Mouse (Mus musculus): ENCODE measurements at regions not wholly inside any gene's neighbourhood (a gene's known extent, or its start where the extent isn't known, plus 50 kb on each side); places are given as distances from the start of the nearest gene placed in this dataset.

DNA sequence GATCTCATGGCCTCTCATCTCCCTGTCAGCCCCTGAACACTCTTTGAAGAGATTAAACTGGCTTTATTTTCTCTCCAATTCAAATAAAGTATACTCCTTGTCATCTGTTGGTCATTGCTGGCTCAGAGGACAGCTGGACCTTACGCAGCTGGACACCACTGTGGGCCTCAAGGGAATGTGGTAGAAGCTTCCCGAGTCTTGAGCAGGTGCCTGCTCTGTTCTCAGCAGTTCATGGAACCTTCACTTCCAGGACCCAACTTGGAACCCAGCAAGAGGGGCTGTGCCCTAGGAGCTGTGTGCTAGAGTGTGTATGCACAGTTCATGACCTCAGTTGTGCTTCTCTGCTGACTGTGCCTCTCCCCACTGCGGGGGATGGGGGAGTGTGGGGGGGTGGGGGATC, 185.2 kb upstream of the Sall1 start:
- no peak for DNase-seq
- no peak overlapping the region for H3K27ac ChIP-seq
- 74% methylated on average over 3 of the region's 3 CpGs for WGBS

GRCm38 (mm10) chr8:89220870-89221269, 176.9 kb upstream of the Sall1 start:
- 10% methylated on average over 7 of the region's 7 CpGs for WGBS
- no peaks in the 10 kb centered on the region for H3K36me3 ChIP-seq (ENCODE audit: control insufficient read depth, insufficient read depth, low read length)

More for the DNA sequence above, 185.2 kb upstream of the Sall1 start:
- TF ChIP-seq POLR2A (IDR thresholded peaks at IDR 0.05; ENCODE audit: insufficient read depth, low read depth, low read length), result no peak
- TF ChIP-seq CTCF (IDR thresholded peaks at IDR 0.05), result no peak
- TF ChIP-seq EP300 (IDR thresholded peaks at IDR 0.05; ENCODE audit: insufficient read depth, low read depth, low read length), result no peak
- Histone ChIP-seq H3K36me3 (ENCODE audit: control insufficient read depth, insufficient read depth, low read length) (no peaks in the 10 kb centered on the region), H3K9ac (ENCODE audit: low read depth, low read length) (no peak overlapping the region), H3K4me1 (ENCODE audit: control insufficient read depth, insufficient read depth, low read length) (no peaks in the 10 kb centered on the region), H3K4me3 (no peak overlapping the region), H3K27me3 (ENCODE audit: control insufficient read depth, insufficient read depth, low read length) (no peaks in the 10 kb centered on the region), H3K79me2 (replicated peaks; ENCODE audit: control insufficient read depth, insufficient read depth, low read length) (no peaks in the 10 kb centered on the region)
- intact Hi-C loops (cut with DNase I), result no loop called here

GRCm38 (mm10) chr8:89220381-89220780, 176.4 kb upstream of the Sall1 start:
- intact Hi-C loops (cut with DNase I), result no loop called here
- no peaks in the 10 kb centered on the region for H3K79me2 ChIP-seq (replicated peaks; ENCODE audit: control insufficient read depth, insufficient read depth, low read length)
- H3K4me3 ChIP-seq, result no peak overlapping the region
- H3K9ac ChIP-seq (ENCODE audit: low read depth, low read length), result no peak overlapping the region
- DNase-seq, result no peak
- H3K36me3 ChIP-seq (ENCODE audit: control insufficient read depth, insufficient read depth, low read length), result no peaks in the 10 kb centered on the region
- H3K27me3 ChIP-seq (ENCODE audit: control insufficient read depth, insufficient read depth, low read length), result no peaks in the 10 kb centered on the region
- WGBS, result 87% methylated on average over 2 of the region's 2 CpGs
- no peaks in the 10 kb centered on the region for H3K4me1 ChIP-seq (ENCODE audit: control insufficient read depth, insufficient read depth, low read length)
- H3K27ac ChIP-seq, result no peak overlapping the region
- TF ChIP-seq EP300 (IDR thresholded peaks at IDR 0.05; ENCODE audit: insufficient read depth, low read depth, low read length) (no peak), CTCF (IDR thresholded peaks at IDR 0.05) (no peak), POLR2A (IDR thresholded peaks at IDR 0.05; ENCODE audit: insufficient read depth, low read depth, low read length) (no peak)

More at GRCm38 (mm10) chr8:89220870-89221269, 176.9 kb upstream of the Sall1 start:
- no peak for DNase-seq
- Histone ChIP-seq H3K27ac (no peak overlapping the region), H3K4me3 (no peak overlapping the region), H3K27me3 (ENCODE audit: control insufficient read depth, insufficient read depth, low read length) (no peaks in the 10 kb centered on the region), H3K9ac (ENCODE audit: low read depth, low read length) (no peak overlapping the region), H3K4me1 (ENCODE audit: control insufficient read depth, insufficient read depth, low read length) (no peaks in the 10 kb centered on the region), H3K79me2 (replicated peaks; ENCODE audit: control insufficient read depth, insufficient read depth, low read length) (no peaks in the 10 kb centered on the region)
- no peak for TF ChIP-seq POLR2A (IDR thresholded peaks at IDR 0.05; ENCODE audit: insufficient read depth, low read depth, low read length)
- no peak for TF ChIP-seq CTCF (IDR thresholded peaks at IDR 0.05)
- no peak for TF ChIP-seq EP300 (IDR thresholded peaks at IDR 0.05; ENCODE audit: insufficient read depth, low read depth, low read length)
- intact Hi-C loops (cut with DNase I), result no loop called here

DNA sequence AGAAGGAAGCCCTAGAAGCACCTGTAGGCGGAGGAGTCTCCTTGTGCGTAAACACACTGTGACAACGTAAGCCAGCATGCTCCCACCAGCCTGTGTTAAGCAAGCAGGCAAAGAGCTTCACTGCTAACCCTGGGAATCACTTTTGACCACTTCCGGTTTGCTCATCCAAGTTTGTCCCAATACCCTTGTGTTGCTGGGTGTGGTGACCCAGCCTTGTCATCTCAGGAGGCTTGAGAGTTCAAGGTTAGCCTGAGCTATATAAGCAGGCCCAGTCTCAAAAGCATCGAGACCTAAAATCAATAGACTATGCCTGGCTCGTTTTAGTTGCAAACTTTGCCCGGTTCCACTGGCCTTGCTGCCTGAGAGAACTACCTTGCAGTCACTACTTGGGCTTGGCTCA, 175.2 kb upstream of the Sall1 start:
- H3K79me2 ChIP-seq (replicated peaks; ENCODE audit: control insufficient read depth, insufficient read depth, low read length), result no peaks in the 10 kb centered on the region
- intact Hi-C loops (cut with DNase I), result no loop called here
- H3K27me3 ChIP-seq (ENCODE audit: control insufficient read depth, insufficient read depth, low read length), result no peaks in the 10 kb centered on the region
- H3K4me1 ChIP-seq (ENCODE audit: control insufficient read depth, insufficient read depth, low read length), result no peaks in the 10 kb centered on the region
- no peaks in the 10 kb centered on the region for H3K36me3 ChIP-seq (ENCODE audit: control insufficient read depth, insufficient read depth, low read length)
- no peak overlapping the region for H3K27ac ChIP-seq
- no peak for TF ChIP-seq CTCF (IDR thresholded peaks at IDR 0.05)
- TF ChIP-seq POLR2A (IDR thresholded peaks at IDR 0.05; ENCODE audit: insufficient read depth, low read depth, low read length), result no peak
- no peak for TF ChIP-seq EP300 (IDR thresholded peaks at IDR 0.05; ENCODE audit: insufficient read depth, low read depth, low read length)
- no peak overlapping the region for H3K9ac ChIP-seq (ENCODE audit: low read depth, low read length)
- no peak for DNase-seq
- 81% methylated on average over 7 of the region's 7 CpGs for whole genome bisulfite sequencing
- no peak overlapping the region for H3K4me3 ChIP-seq

GRCm38 (mm10) chr8:89217689-89218088, 173.7 kb upstream of the Sall1 start:
- WGBS, result 74% methylated on average over 2 of the region's 2 CpGs
- H3K79me2 ChIP-seq (replicated peaks; ENCODE audit: control insufficient read depth, insufficient read depth, low read length), result no peaks in the 10 kb centered on the region

GRCm38 (mm10) chr8:89211931-89212330, 168.0 kb upstream of the Sall1 start:
- Histone ChIP-seq H3K9ac (ENCODE audit: low read depth, low read length) (no peak overlapping the region), H3K27me3 (ENCODE audit: control insufficient read depth, insufficient read depth, low read length) (no peaks in the 10 kb centered on the region), H3K79me2 (replicated peaks; ENCODE audit: control insufficient read depth, insufficient read depth, low read length) (no peaks in the 10 kb centered on the region), H3K36me3 (ENCODE audit: control insufficient read depth, insufficient read depth, low read length) (no peaks in the 10 kb centered on the region), H3K27ac (no peak overlapping the region), H3K4me3 (no peak overlapping the region), H3K4me1 (ENCODE audit: control insufficient read depth, insufficient read depth, low read length) (no peaks in the 10 kb centered on the region)
- 78% methylated on average over 3 of the region's 3 CpGs for WGBS
- DNase-seq, result no peak
- TF ChIP-seq EP300 (IDR thresholded peaks at IDR 0.05; ENCODE audit: insufficient read depth, low read depth, low read length) (no peak), CTCF (IDR thresholded peaks at IDR 0.05) (no peak)
- intact Hi-C loops (cut with DNase I), result no loop called here

More at GRCm38 (mm10) chr8:89217689-89218088, 173.7 kb upstream of the Sall1 start:
- intact Hi-C loops (cut with DNase I), result no loop called here
- no peak for DNase-seq
- no peak overlapping the region for H3K4me3 ChIP-seq
- H3K4me1 ChIP-seq (ENCODE audit: control insufficient read depth, insufficient read depth, low read length), result no peaks in the 10 kb centered on the region
- no peaks in the 10 kb centered on the region for H3K36me3 ChIP-seq (ENCODE audit: control insufficient read depth, insufficient read depth, low read length)
- H3K27ac ChIP-seq, result no peak overlapping the region
- no peaks in the 10 kb centered on the region for H3K27me3 ChIP-seq (ENCODE audit: control insufficient read depth, insufficient read depth, low read length)
- TF ChIP-seq CTCF (IDR thresholded peaks at IDR 0.05) (no peak), POLR2A (IDR thresholded peaks at IDR 0.05; ENCODE audit: insufficient read depth, low read depth, low read length) (no peak), EP300 (IDR thresholded peaks at IDR 0.05; ENCODE audit: insufficient read depth, low read depth, low read length) (no peak)
- no peak overlapping the region for H3K9ac ChIP-seq (ENCODE audit: low read depth, low read length)
